Mouse (Mus musculus) adrenal gland, adult 8-10 months (tissue): Measurements from ENCODE around the gene Mrpl1. TPM values are rescaled to one million over a fixed set of nuclear protein-coding genes. Genes with fewer than 3 reads are reported as not detected.

Experiments
- DNase-seq: peaks from one replicate; pipeline ENCODE4 v3.0.0; 2022
- total RNA-seq, 4 experiments: library from RNA; stranded (reverse); gene quantifications; 2 replicates each; pipeline ENCODE4 v1.2.4; 2022

Mrpl1 gene
- 10 to 100 TPM; 16.3 to 22.2 (median 22.1) TPM for total RNA-seq

DNA sequence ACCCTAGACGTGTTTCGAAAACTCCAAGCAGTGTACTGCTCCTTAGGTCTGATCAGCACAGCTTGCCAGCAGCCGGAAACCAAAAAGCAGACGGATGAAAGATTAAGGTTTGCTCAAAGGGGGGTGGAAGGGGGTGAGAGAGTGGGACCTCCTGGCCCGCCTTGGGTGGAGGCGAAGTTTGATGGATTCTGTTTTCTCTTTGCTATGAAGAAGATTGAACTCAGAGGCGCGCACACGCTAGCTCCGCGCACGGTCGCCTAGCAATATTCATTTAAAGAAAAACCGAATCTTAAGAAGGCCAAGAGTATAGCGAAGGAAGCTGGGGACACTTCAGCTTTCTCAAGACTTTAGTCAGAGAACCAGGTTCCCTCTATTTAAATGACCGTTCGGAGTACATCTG is at the start of gene Mrpl1:
Gene Mrpl1, plus strand, starts transcription at position 35 of the 400 bp plus-strand sequence.
- DNase-seq: peak; percentile 13

DNA sequence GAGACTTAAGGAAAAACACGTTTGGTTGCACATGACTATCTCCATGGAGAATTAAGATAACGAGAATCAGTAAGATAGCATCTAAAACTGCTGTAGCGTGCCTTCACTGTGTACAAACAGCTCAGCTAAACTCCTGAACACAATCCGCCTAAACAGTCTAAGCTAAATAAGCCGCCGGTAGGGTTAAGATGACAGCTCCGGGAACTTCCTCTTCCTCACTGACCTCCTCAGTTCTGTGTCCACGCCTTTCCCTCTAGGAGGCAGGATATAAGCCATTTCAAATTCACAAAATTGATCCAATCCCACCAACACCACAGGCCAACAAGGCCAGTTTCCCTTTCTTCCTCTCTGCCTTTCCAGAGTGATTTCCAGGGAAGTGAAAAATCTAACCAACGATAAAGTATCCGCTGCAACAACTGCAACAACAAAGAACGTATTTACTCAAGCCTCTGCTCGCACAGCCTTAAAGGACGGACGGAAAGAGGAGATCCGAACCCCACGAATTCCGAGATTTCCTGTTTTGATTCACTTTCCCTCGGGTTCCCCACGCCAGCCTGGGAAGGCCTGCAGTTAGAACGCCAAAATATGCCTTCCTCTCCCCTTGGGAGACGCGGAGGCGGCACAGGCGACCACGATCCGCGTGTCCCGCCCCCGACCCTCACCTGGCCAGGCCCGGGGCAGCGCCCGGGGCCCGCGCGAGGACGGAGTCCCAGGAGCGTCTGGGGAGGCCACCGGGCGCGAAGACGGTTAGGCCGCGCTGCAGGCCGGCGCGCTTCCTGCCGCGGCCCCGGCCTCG is 48.6 kb upstream of the Mrpl1 start:
- peak; percentile 21 for DNase-seq

DNA sequence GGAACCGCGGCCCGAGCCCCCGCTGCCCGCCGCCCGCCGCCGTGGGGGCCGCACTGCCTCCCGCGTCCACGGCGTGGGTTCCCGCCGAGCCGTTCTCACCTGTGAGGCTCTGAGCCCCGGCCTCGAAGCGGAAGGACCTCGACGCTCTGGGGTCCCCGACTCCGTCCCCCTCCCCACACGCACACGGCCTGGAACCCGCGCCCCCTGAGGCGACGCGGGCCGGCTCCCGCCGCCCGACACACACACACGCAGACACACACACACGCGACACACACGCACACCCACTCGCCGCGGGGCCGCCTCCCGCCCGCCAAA is 48.1 kb upstream of the Mrpl1 start:
- peak; percentile 5 for DNase-seq

DNA sequence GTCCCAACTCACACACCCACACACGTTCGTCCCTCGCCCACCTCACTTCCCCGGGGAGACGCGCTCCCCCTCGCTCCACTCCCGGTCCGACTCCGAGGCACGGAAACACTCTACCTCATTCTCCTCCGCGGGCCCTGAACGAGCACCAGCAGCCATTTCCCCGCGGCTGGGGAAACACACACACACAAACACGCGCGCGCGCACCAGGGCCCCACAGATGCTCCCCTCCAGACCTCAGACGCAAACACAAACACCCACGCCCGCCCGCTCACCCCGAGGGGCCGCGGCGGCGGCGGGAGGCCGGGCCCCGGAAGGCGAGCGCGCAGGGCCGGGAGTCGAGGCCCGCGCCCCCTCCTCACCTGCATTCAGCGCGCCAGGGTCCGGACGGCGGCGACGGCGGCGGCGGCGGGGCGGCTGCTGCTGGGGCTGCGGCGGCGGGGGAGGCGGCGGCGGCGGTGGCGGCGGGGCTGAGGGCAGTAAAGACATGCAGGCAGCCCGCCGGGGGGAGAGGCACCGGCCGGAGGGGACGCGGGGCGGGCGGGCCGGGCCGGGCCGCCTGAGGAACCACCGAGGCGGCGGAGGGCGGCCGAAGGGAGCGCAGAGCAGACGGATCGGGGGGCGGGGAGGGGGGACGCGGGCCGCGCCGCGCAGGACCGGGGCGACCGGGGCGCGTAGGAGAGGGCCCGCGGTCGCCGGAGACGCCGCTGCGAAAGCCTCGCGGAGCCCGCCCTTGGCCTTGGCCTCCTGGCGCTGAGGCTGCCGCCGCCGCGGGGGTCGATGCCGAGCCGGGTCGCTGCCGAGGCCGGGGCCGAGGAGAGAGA is 47.5 kb upstream of the Mrpl1 start:
- peak; percentile 47 for DNase-seq

DNA sequence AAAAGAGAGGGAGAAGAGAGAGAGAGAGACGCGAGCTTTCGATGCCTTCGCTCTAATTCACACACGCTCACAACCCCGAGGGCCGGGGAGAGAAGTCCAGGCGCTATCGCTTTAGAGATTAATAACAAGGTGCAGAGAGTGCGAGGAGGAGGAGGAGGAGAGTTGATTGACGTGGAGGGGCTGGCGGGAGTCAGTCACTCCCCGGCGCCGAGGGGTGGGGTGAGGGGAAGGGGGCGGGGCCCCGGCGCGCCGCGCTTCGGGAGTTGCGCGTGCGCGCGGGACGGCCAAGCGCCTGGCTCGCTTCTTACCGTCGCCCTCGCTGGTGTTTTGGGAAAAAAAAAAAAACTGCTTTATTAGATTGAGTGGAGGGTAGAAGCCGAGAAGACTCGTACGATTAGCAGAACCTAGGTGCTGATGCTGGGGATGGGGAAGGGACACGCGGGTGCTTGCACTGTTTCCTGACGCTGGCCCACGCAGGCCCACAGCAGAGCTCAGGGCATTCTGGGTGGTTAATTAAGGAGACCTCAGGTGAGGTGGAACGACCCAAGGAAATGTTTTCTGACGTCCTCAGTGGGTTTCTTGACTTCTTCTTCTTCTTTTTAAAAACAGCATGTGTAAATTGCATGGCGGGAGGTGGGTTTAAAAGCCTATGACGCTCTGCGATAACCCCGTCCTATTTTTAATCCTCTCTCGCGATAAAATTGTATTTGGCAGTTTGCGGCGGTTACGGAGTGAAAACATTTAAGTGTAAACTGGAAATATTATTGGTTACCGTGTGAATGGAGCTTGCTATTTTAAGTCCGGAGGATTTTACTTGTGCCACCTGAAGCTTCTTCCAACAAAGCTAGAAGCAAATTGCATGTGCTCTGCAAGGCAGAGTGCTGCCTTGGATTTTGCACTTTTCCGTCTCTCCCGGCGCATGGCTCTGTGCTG is 46.6 kb upstream of the Mrpl1 start:
- DNase-seq: peak; percentile 76

DNA sequence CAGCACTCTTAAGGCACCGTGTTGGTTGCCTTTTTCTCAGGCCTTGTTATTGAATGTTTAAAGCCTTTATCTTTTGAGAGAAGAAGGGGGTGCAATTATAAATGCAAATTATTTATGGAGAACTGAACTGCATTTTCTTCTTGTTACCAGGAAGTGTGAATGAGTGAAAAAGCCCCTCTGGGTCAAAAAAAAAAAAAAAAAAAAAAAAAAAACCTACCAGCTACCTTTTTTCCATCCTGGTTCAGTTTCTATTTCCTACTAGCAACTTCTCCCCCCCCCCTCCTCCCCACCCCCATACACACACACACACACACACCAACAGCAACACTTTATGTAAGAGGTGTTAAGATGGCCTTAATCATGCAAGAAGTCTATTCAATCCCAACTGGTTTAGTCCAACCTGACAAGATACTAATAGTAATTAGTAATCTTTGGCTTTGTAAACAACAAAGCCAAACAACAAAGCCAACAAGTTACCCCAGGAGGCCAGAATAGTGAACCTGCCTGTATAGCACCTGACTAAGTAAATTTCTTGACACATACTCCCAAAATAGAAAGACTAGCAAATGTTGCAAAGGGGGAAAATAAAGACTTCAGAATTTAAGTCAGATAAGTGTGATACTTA is 45.8 kb upstream of the Mrpl1 start:
- DNase-seq: no peak

DNA sequence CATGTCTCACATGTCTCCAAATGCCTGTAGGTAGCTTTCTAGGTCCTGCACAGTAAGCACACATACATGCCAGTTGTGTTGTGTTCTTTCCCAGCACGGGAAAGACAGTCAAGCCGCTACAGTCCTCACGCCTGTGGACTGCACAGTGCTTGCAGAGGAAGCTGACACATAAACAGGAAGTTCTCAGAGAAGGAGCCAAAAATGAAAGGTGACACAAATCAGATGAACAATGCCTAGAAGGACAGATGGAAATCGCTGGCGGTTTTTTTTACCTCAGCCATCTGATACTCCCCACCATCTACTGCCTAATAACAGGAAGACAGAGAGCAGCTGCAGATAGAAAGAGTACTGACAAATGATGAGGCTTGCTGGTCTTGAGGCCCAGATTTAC is 45.3 kb upstream of the Mrpl1 start, which contains the start of gene Cnot6l:
Gene Cnot6l, minus strand, starts transcription at position 151 of the 391 bp plus-strand sequence.
- peak; percentile 19 for DNase-seq

DNA sequence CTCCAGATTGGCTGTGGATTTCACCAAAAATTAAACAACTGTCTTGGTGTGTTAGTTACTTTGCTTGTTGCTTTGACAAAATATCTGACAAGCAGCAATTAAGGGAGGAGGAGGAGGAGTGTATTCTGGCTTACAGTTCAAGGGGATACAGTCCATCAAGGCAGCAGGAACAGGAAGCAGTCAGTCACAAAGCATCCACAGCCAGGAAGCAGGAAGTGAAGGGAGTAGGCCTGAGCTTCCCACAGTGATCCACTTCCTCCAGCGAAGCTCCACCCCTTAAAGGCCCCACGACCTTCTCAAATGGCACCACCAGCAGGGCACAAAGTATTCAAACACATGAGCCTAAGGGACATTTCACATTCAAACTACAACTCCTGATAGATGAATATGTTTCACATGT is 42.5 kb upstream of the Mrpl1 start:
- DNase-seq: no peak

DNA sequence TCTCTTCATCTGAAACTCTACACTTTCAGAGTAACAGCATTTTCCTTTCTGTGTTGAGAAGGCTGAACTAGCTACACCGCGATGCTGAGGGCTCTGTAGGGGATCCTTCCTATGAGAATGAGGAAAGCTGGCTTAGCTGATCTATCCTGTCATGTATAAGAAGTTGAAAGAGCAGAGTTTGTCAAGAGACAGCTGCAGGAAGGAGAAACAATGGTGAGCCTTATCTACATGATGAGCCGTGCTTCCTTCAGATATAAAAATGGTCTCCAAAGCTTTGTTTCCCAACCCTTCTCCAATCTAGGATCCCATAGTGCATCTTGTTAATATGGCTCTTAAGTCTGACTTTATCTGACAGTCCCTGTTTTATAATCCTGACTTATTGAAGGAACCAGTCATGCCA is 38.9 kb upstream of the Mrpl1 start:
- DNase-seq: no peak

DNA sequence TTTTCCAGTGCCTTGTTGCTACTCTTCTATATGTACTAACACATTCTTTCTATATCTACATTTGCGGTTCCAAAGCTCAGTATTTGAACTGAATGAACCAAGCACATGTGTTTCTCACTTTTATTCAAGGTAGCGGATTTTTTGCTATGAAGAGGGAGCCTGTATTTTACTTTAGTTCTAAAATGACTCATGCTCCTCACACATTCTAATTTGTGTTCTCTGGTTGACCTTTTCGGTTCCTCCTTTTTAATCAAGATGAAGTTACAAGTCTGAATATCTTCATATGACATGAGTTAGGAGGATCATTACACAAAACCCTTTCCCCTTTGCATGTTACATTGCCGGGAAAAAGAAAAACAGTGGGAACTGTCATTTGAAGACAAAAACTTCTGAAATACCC is 37.5 kb upstream of the Mrpl1 start:
- no peak for DNase-seq

DNA sequence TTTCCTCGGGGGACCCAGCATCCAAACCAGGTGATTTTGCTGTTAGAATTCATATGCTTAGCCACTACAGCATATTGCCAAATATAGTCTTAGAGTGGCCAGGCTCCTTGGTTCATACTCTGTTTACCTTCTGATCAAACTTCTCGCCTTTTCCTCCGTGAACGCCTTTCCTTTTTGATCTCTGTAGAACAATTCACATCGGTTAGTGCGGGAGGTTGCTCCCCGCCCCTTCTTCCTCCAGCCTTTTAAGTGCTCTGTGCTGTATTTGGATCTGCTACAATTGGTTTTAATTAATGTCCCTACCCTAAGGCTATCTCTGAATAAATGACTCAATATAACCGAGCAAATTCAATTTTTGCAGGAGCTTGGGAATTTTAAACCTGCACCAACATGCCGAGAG is 33.2 kb upstream of the Mrpl1 start:
- DNase-seq: no peak

DNA sequence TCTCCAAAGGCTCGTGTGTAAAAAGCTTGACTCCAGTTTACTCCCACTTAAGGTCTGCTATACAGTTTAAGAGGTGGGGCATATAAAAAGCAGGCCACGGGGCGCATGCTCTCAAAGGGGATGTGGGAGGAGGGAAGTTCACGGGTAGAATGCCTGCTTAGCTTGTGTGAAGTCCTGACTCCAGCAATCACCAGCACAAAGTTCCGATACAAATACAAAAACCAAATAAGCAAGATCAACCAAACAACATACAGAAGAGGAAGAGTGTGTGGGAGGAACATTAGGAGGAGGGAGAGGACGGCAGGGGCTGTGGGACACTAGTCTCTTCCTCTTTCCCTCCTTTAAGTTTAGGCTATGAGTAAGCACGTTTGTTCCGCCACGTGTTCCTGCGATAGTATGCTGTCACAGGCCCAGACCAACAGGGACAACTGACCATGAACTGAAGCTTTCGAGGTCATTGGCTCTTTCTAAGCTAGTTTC is 32.4 kb upstream of the Mrpl1 start:
- DNase-seq: no peak

DNA sequence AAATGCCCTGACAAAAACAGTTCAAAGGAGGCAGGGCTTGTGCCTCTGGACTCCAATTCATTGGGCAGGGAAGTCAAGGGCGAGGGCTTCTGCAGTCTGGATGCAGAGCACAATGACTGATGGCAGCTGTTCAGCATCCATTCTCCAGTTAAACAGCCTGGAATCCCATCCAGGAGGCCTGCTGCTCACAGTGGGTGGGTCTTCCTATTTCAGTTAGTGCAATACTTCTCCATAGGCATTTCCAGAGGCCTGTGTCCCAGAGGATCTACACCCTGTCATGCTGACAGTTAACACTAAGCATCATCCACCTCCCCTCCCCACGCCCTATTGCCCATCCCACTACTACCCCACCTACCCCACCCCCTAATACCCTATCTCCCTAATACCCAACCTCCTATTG is 26.1 kb upstream of the Mrpl1 start:
- DNase-seq: no peak

DNA sequence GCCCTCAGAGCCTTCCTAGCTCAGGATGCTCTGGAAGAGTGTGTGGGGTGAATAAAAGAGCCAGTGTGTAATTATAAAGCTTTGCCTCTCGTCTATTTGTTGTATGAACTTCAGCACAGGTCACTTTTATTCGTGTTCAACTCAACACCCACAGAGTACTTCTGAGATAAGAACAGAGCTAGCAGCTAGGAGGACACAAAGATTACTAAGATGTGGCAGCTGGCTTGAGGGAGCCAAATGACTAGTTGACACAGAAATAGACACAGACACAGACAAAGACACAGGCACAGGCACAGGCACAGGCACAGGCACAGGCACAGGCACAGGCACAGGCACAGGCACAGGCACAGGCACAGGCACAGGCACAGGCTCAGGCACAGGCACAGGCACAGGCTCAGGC is 25.3 kb upstream of the Mrpl1 start:
- no peak for DNase-seq

DNA sequence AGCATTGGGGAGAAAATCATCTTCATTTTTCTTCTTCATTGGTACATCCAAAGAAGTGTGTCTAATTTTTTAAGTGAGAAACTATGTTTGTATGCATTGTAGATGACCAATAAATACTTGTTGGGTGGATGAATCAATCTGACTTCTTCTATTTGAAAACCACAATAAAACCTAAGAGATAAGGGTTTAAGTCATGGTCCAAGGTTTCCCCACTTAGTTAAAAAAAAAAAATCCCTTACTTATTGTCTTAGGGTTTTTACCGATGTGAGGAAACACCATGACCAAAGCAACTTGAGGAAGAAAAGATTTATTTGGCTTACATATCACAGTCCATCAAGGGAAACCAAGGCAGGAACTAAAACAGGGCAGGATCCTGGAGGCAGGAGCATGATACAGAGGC is 19.5 kb upstream of the Mrpl1 start:
- DNase-seq: no peak

DNA sequence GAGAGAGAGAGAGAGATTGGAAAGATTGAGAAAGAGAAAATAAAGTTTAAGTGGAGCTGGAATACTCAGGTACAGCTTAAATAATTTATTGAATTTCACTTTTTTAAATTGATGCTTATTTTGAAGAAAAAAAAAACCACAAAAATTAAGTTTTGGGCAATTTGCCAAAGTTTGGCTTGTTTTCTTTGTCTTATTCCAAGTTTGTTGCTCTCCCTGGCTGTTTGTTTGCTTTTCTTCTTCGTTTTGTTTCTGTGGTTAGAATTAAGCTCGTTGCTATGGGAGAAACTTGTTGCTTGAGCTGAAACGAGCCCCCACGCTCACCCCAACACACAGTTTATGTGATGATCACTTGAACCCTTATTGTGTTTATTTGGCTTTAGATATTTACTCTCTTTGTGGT is 18.0 kb upstream of the Mrpl1 start:
- DNase-seq: no peak

DNA sequence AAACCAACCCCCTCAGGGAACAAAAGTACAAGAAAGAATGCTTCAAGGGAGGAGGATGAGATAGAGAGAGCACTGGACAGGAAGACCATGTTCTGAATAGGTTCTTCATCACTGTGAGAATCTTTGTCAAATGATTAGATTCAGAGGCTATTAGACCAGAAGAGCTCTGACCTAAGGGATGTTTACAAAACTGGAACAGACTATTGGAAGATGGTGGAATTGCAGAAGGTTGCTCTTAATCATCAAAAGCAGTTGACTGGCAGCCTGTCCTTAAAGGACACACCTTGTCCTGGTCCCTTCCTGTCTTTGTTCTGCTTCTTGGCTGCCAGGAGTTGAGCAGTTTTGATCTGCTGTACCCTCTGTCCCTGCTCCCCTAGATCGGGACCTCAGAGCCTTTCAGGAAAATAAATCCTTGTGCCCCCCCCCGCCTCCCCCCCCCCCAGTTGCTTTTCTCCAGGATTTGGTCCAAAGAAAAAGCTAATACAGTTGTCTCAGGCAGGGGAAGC is 12.7 kb upstream of the Mrpl1 start:
- DNase-seq: no peak

DNA sequence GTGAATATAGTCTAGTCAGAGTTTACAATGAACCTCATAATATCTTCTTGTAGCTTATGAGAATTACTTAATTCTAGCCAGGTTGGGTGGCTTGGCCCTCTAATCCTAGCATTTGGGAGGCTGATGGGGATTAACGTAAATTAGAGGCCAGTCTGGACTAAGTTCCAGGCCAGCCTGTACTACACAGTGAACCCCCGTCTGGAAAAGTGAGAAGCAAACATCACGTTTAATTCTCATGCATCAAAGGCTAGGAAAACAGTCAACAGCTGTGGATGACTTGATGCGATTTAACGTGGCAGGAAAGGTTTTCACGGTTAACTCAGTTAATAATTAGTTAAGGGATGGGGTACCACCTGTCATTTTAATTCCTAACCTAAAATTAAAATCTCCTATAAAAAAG is 11.0 kb upstream of the Mrpl1 start:
- no peak for DNase-seq

DNA sequence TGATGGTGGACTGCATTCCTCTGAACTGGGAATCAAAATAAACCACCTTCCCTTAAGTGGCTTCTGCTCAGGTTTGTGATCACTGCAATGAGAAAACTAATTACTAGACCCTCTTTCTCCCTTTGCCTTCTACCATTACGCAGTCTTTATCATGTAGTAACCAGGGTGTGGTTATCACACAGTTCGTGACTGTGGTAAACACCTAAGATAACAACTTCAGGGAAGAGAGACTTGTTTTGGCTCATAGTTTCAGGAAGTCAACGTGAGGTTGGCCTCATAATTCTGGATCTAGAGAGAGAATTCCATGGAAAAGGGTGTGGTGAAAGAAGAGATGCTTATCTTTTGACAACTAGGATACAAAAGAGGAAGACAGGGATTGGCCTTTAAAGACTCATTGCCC is 9.0 kb upstream of the Mrpl1 start:
- no peak for DNase-seq

DNA sequence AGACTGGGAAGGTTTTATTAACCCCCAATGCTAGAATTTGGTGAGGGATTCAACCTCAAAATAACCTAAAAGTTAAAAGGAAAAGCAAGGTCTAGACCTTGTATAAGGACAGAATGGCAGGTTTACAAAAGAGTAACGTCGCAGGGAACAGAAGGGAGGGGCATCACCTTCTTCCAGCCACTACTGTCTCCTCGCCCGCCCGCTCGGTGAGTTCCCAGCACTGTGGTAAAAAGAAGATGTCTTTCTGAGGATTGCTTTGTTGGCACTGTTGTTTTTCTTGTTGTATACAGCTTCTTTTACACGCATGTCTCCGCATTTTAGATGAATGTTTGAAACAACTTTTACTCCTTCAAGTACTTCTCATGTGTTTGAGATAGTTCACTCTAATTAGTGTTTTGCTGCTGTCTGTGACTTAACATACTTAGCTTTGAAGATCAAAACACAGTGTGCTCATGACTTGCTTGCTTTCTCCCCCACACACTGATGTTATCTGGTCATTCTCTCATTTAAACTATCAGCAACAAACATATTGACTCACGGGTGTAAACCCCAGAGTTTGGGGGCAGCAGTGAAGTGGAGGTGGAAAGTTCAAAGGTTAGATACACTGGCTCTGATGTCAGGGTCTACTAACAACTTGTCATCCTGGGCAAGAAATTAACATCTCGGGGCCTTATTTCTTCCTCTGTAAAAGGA is 7.7 kb upstream of the Mrpl1 start:
- DNase-seq: no peak

DNA sequence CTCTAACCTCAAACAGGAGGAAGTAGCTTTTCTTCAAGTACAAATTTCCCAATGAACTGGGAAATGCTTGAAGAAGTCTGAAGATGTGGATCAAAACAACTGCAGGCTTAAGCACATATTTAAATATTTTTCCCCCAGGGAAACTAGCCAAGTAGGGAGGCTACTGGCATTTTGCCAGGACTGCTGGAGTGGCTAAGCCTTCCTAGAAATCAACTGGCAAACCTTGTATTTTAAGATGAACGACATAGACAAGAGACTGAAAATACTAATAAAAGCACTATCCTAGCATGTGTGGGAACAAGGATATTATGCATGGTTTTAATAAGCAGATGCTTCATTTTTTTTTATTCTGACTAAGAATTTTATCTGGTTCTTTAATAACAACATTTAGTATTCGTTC is 2.4 kb upstream of the Mrpl1 start:
- DNase-seq: peak; percentile 12
